Mouse (Mus musculus): Measurements from ENCODE around the gene Taok3. TPM values are rescaled to one million over a fixed set of nuclear protein-coding genes. Genes with fewer than 3 reads are reported as not detected.
A peak's percentile ranks its signal among the peaks of the same experiment; 100 is the strongest.

Taok3 gene
- polyA plus RNA-seq, 1 experiment from 2014 or later: 32.1 TPM

- H3K27ac ChIP-seq (ENCODE audit: low read depth, low read length): peak overlapping the region; percentile 83
- peak; percentile 8 for ATAC-seq
- no peak for DNase-seq (ENCODE audit: low spot score)
- H3K36me3 ChIP-seq (ENCODE audit: control insufficient read depth, insufficient read depth, low read length): peaks cover 26% of the 10 kb centered on the region
- 0 out of 2 replicates have a peak, but pooled peaks cover 2% of the 10 kb centered on the region for H3K4me1 ChIP-seq (ENCODE audit: control insufficient read depth, insufficient read depth, low read length)
- under 1% methylated on average over 43 of the region's 43 CpGs for WGBS
- peak overlapping the region; percentile 89 for H3K9ac ChIP-seq (ENCODE audit: low read length)
- H3K9me3 ChIP-seq (replicated peaks; ENCODE audit: control insufficient read depth, low read length): no peaks in the 10 kb centered on the region
- H3K4me3 ChIP-seq (ENCODE audit: low read depth, low read length): peak overlapping the region; percentile 93
- peak overlapping the region; percentile 64 for H3K4me2 ChIP-seq (ENCODE audit: low read length)
- no peaks in the 10 kb centered on the region for H3K27me3 ChIP-seq (replicated peaks; ENCODE audit: control insufficient read depth, insufficient read depth, low read length)
These were observed 4.6 kb upstream of the Taok3 start for GRCm38 (mm10) chr5:117115193-117115767.

DNA sequence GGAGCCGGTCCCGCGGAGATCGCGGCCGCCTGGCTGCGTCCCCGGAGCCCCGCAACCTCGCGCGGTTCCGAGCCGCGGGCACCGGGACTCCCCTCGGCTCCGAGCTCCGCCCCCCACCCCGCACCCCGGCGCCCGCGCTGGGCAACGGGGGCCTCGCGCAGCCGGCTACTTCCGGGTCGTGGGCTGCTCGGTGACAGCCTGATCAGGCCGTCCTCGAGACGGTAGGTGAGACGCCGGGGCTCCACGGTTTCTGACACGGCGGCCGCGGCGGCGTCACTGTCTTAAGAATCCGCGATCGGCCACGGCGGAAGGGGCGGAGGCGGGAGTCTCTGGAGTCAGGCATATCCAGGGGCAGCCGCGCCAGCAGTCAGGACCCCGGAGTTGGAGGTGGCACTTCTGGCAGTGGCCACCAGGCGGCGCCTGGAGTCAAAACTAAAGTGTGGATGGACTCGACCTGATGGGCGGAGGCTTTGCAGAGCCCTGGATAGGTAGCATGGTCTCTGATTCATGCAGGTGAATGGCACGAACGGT, 4.0 kb upstream of the Taok3 start, which contains the start of gene Suds3:
Gene Suds3, minus strand, starts transcription at position 278 of the 531 bp plus-strand sequence.
- peak within 1 kb of the TSS; percentile 93 for H3K4me3 ChIP-seq (ENCODE audit: low read depth, low read length)
- under 1% methylated on average over 58 of the region's 59 CpGs for WGBS
- peak; percentile 89 for DNase-seq (ENCODE audit: low spot score)

DNA sequence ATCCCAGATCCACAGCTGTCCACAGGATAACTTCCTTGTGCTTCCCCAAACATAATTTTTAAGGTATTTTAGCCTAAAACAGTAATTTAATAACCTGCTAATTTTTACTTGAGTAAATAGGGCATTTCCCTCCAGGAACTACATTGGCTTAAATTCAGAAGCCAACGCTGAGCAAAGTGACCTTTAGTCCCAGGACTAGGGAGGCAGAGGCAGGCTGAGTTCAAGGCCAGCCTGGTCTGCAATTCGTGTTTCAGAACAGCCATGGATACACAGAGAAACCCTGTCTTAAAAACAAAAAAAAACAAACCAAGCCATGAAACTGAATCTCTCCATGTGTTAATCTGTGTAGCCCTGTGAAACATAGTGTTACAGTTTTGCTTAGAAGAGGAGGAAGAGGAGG, 3.3 kb upstream of the Taok3 start:
- H3K4me2 ChIP-seq (ENCODE audit: low read length): no peak overlapping the region
- no peaks in the 10 kb centered on the region for H3K27me3 ChIP-seq (replicated peaks; ENCODE audit: control insufficient read depth, insufficient read depth, low read length)
- H3K4me1 ChIP-seq (ENCODE audit: control insufficient read depth, insufficient read depth, low read length): peaks cover 14% of the 10 kb centered on the region
- WGBS: 64% methylated on average over 2 of the region's 2 CpGs
- ATAC-seq: no peak
- no peak overlapping the region for H3K27ac ChIP-seq (ENCODE audit: low read depth, low read length)
- H3K9ac ChIP-seq (ENCODE audit: low read length): no peak overlapping the region
- peaks cover 13% of the 10 kb centered on the region for H3K36me3 ChIP-seq (ENCODE audit: control insufficient read depth, insufficient read depth, low read length)
- no peak overlapping the region for H3K4me3 ChIP-seq (ENCODE audit: low read depth, low read length)
- no peak for DNase-seq (ENCODE audit: low spot score)
- H3K9me3 ChIP-seq (replicated peaks; ENCODE audit: control insufficient read depth, low read length): no peaks in the 10 kb centered on the region

More for the DNA sequence above, 4.0 kb upstream of the Taok3 start, which contains the start of gene Suds3:
- Histone ChIP-seq H3K9me3 (replicated peaks; ENCODE audit: control insufficient read depth, low read length) (no peaks in the 10 kb centered on the region), H3K27me3 (replicated peaks; ENCODE audit: control insufficient read depth, insufficient read depth, low read length) (no peaks in the 10 kb centered on the region), H3K36me3 (ENCODE audit: control insufficient read depth, insufficient read depth, low read length) (peaks cover 21% of the 10 kb centered on the region), H3K27ac (ENCODE audit: low read depth, low read length) (peak within 1 kb of the TSS; percentile 83), H3K9ac (ENCODE audit: low read length) (peak within 1 kb of the TSS; percentile 89), H3K4me1 (ENCODE audit: control insufficient read depth, insufficient read depth, low read length) (peaks cover 6% of the 10 kb centered on the region), H3K4me2 (ENCODE audit: low read length) (peak within 1 kb of the TSS; percentile 64)
- ATAC-seq: peak; percentile 83

- Histone ChIP-seq H3K9ac (ENCODE audit: low read length) (no peak overlapping the region), H3K36me3 (ENCODE audit: control insufficient read depth, insufficient read depth, low read length) (peaks cover 8% of the 10 kb centered on the region), H3K4me1 (ENCODE audit: control insufficient read depth, insufficient read depth, low read length) (peaks cover 14% of the 10 kb centered on the region), H3K4me3 (ENCODE audit: low read depth, low read length) (no peak overlapping the region), H3K4me2 (ENCODE audit: low read length) (no peak overlapping the region), H3K27me3 (replicated peaks; ENCODE audit: control insufficient read depth, insufficient read depth, low read length) (no peaks in the 10 kb centered on the region), H3K27ac (ENCODE audit: low read depth, low read length) (no peak overlapping the region), H3K9me3 (replicated peaks; ENCODE audit: control insufficient read depth, low read length) (no peaks in the 10 kb centered on the region)
- no peak for DNase-seq (ENCODE audit: low spot score)
- 86% methylated on average over 2 of the region's 2 CpGs for WGBS
- ATAC-seq: no peak
These were observed 2.7 kb upstream of the Taok3 start for GRCm38 (mm10) chr5:117117241-117117640.

GRCm38 (mm10) chr5:117117716-117118115, 2.2 kb upstream of the Taok3 start:
- Histone ChIP-seq H3K9ac (ENCODE audit: low read length) (no peak overlapping the region), H3K9me3 (replicated peaks; ENCODE audit: control insufficient read depth, low read length) (no peaks in the 10 kb centered on the region), H3K4me3 (ENCODE audit: low read depth, low read length) (no peak overlapping the region), H3K27me3 (replicated peaks; ENCODE audit: control insufficient read depth, insufficient read depth, low read length) (no peaks in the 10 kb centered on the region), H3K4me2 (ENCODE audit: low read length) (no peak overlapping the region), H3K36me3 (ENCODE audit: control insufficient read depth, insufficient read depth, low read length) (peaks cover 4% of the 10 kb centered on the region), H3K4me1 (ENCODE audit: control insufficient read depth, insufficient read depth, low read length) (peaks cover 14% of the 10 kb centered on the region), H3K27ac (ENCODE audit: low read depth, low read length) (no peak overlapping the region)
- 80% methylated on average over 7 of the region's 7 CpGs for WGBS
- DNase-seq (ENCODE audit: low spot score): no peak
- no peak for ATAC-seq

DNA sequence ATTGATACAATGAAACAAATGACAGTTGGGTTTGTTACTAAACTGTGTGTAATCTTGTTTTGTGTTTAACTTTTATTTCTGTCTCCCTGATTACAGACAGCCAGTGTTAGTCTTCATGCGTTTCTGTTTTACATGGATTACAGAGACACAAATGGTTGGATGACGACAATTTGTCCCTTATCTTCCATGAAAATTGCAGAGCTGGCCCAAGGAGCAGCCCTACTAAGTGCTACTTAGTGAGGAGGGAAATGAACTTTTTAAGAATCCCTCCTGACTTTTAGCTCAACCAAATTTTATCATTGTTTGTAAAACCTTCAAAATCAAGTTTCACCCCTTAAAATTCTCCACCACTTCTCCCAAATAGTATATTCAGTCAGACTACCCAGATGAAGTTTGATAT, 1.7 kb upstream of the Taok3 start:
- no peak overlapping the region for H3K4me2 ChIP-seq (ENCODE audit: low read length)
- H3K9me3 ChIP-seq (replicated peaks; ENCODE audit: control insufficient read depth, low read length): no peaks in the 10 kb centered on the region
- H3K36me3 ChIP-seq (ENCODE audit: control insufficient read depth, insufficient read depth, low read length): no peaks in the 10 kb centered on the region
- ATAC-seq: no peak
- 95% methylated on average over 2 of the region's 2 CpGs for WGBS
- H3K9ac ChIP-seq (ENCODE audit: low read length): no peak overlapping the region
- DNase-seq (ENCODE audit: low spot score): no peak
- peaks cover 14% of the 10 kb centered on the region for H3K4me1 ChIP-seq (ENCODE audit: control insufficient read depth, insufficient read depth, low read length)
- no peak overlapping the region for H3K4me3 ChIP-seq (ENCODE audit: low read depth, low read length)
- no peak overlapping the region for H3K27ac ChIP-seq (ENCODE audit: low read depth, low read length)
- no peaks in the 10 kb centered on the region for H3K27me3 ChIP-seq (replicated peaks; ENCODE audit: control insufficient read depth, insufficient read depth, low read length)

DNA sequence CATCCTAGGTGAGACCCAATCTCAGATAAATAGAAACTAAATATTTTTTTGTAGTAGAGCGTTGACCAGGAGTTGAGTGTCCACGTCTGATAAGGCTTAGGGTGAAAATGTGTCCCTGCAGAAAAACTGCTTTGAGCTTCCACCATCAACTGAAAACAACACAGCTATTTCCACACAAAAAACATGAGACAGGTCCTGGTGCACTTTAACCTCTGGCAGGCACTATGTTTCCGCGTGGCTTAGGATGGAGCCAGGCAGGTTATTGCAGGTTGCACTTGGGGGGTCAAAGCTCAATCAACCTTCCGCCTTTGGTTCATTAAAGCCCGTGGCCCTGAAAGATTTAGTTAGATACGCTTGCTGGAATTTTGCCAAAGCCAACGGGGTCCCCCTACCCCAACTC, 1.1 kb upstream of the Taok3 start:
- DNase-seq (ENCODE audit: low spot score): peak; percentile 29
- no peak for ATAC-seq
- WGBS: 55% methylated on average over 8 of the region's 8 CpGs
- Histone ChIP-seq H3K4me1 (ENCODE audit: control insufficient read depth, insufficient read depth, low read length) (peaks cover 14% of the 10 kb centered on the region), H3K27ac (ENCODE audit: low read depth, low read length) (no peak overlapping the region), H3K4me3 (ENCODE audit: low read depth, low read length) (no peak overlapping the region), H3K9me3 (replicated peaks; ENCODE audit: control insufficient read depth, low read length) (no peaks in the 10 kb centered on the region), H3K36me3 (ENCODE audit: control insufficient read depth, insufficient read depth, low read length) (no peaks in the 10 kb centered on the region), H3K9ac (ENCODE audit: low read length) (no peak overlapping the region), H3K4me2 (ENCODE audit: low read length) (peak overlapping the region; percentile 90; the same call in 1 of the 2 replicates), H3K27me3 (replicated peaks; ENCODE audit: control insufficient read depth, insufficient read depth, low read length) (no peaks in the 10 kb centered on the region)

DNA sequence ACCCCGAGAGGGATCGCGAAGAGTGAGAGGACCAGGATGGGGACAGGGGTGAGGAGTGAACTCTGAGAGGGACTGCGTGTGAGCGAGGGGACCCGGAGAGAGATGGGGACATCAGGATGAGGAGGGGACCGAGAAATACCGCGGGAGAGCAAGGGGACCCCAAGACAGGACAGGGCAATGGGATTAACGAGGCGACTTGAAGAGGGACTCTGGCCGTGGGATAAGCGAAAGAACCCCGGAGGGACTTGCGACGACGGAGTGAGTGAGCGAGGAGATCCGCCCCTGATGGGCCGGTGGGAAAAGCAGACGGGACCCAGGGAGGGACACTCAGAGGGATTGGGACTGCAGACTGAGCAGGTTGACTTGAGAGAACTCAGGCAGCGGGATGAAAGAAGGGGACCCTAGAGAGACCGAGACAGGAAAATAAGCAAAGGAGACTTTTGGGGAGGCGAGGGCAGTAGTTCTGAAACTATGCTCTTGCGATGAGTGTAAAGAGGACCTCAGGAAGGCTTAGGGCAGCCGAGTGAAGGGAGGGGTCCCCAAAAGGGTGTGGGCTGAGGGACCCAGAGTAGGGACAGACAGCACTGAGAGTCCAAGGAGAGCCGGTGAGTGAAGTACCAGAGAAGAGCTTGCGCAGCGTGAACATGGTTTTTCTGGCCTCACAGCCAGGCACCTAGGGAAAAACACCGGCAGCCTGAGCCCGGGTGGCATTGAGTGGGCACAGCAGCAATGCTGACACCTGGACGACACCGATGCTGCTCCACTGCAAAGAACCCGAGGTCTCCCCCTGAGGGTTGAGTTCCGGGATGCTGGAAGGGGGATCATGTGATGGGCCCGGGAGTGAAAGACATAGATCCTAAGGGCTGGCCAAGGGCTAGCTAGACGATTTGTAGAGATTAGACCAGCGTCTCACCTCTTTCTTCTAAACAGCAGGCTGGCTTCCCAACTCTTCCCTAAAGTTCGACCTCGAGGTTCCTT, 849 bp downstream of the Taok3 start:
- no peak overlapping the region for H3K27ac ChIP-seq (ENCODE audit: low read depth, low read length)
- ATAC-seq (no peak), DNase-seq (ENCODE audit: low spot score) (no peak)
- H3K4me2 ChIP-seq (ENCODE audit: low read length): peak overlapping the region; percentile 90
- no peaks in the 10 kb centered on the region for H3K36me3 ChIP-seq (ENCODE audit: control insufficient read depth, insufficient read depth, low read length)
- peak overlapping the region; percentile 73 for H3K9ac ChIP-seq (ENCODE audit: low read length)
- H3K27me3 ChIP-seq (replicated peaks; ENCODE audit: control insufficient read depth, insufficient read depth, low read length): no peaks in the 10 kb centered on the region
- peak overlapping the region; percentile 70 for H3K4me3 ChIP-seq (ENCODE audit: low read depth, low read length)
- no peaks in the 10 kb centered on the region for H3K9me3 ChIP-seq (replicated peaks; ENCODE audit: control insufficient read depth, low read length)
- WGBS: under 1% methylated on average over 40 of the region's 40 CpGs
- H3K4me1 ChIP-seq (ENCODE audit: control insufficient read depth, insufficient read depth, low read length): peaks cover 11% of the 10 kb centered on the region

All from forebrain, embryonic 14.5 days (tissue).